Mouse (Mus musculus): ENCODE results near the gene Rsph3a.
"Not testable (repeated sequence)": the region's sequence is repeated elsewhere in the genome, so short reads cannot be mapped to it uniquely, and the experiment has no call there.

- TF ChIP-seq TCF12 (IDR thresholded peaks at IDR 0.05; ENCODE audit: low read depth, low read length); EP300 (IDR thresholded peaks at IDR 0.05; ENCODE audit: low read length): not testable (repeated sequence)
These were observed 64.2 kb downstream of the Rsph3a start for GRCm38 (mm10) chr17:8009565-8009964.

All from CH12.LX (cell line).